Comparison of ENCODE assay signal across 11 mouse cellular contexts in the genomic region with DNA sequence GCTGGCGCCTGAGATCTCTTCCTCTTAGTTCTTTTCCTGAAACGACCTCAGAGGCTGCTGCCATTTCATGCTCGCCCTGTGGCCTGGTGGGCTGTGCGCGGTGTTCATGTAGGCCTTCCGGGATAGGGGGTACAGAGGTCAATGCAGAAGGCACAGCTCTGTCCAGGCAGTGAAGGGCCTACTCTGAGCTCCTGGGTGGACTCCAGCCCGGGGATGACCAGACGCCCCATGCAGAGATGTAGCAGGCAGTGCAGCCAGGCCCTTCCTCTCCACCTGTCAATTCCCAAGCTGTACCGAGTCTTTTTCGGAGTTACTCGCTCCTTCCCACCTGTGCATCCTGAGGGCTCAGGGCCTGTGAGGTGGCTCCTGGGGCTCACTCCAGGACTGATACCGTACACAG. TPM values are rescaled to one million over a fixed set of nuclear protein-coding genes. Genes with fewer than 3 reads are reported as not detected.
DNase-seq lines count a peak whose midpoint lies in the region; ATAC-seq and TF ChIP-seq lines count a peak whose summit lies in the region.
"Had no signal": no experiment of that assay in that cellular context is flagged by ENCODE, and none has a peak within 500 bp of the region (broad histone marks: within the 10 kb centered on the region; RNA-seq: fewer than 3 reads in every experiment).

No protein-coding gene starts in this region.

- no peaks in the 10 kb centered on the region for H3K27me3 ChIP-seq in forebrain, embryonic 10.5 days (ENCODE audit: poor library complexity, severe bottlenecking)
- no peaks in the 10 kb centered on the region for H3K27me3 ChIP-seq in forebrain, embryonic 15.5 days
- H3K27me3 ChIP-seq in intestine, embryonic 15.5 days (replicated peaks) = no peaks in the 10 kb centered on the region
- H3K27me3 ChIP-seq: heart, embryonic 12.5 days; midbrain, embryonic 15.5 days had no signal

- no peak for DNase-seq in forebrain, embryonic 10.5 days (ENCODE audit: extremely low spot score, low spot score)
- DNase-seq in left cerebral cortex, adult 2 months (ENCODE audit: extremely low spot score in 1 of 2, low spot score in 2 of 2) = no peak
- DNase-seq in left cerebral cortex, postnatal 14 days (ENCODE audit: low spot score in 2 of 2) = no peak
- peak; percentile 49 for DNase-seq in cerebellum, adult 11-12 months
- no peak for DNase-seq in urinary bladder, adult 2 months (ENCODE audit: low spot score)
- no peak for DNase-seq in right cerebral cortex, postnatal 4 days

- H3K4me2 ChIP-seq in forebrain, embryonic 15.5 days (replicated peaks) = no peak overlapping the region
- no peak overlapping the region for H3K4me2 ChIP-seq in intestine, embryonic 15.5 days (replicated peaks)
- H3K4me2 ChIP-seq: heart, embryonic 12.5 days; midbrain, embryonic 15.5 days had no signal

- peak overlapping the region; percentile 69; the same call in 1 of the 2 replicates for H3K27ac ChIP-seq in forebrain, embryonic 10.5 days
- H3K27ac ChIP-seq in forebrain, embryonic 15.5 days (replicated peaks) = no peak overlapping the region
- H3K27ac ChIP-seq in left cerebral cortex, adult 2 months = peak overlapping the region; percentile 30; the same call in 1 of the 2 replicates
- peak overlapping the region; percentile 62; the same call in 1 of the 2 replicates for H3K27ac ChIP-seq in intestine, embryonic 15.5 days
- H3K27ac ChIP-seq: midbrain, embryonic 15.5 days had no signal

- no peaks in the 10 kb centered on the region for H3K9me3 ChIP-seq in forebrain, embryonic 10.5 days
- no peaks in the 10 kb centered on the region for H3K9me3 ChIP-seq in forebrain, embryonic 15.5 days
- no peaks in the 10 kb centered on the region for H3K9me3 ChIP-seq in intestine, embryonic 15.5 days
- H3K9me3 ChIP-seq: heart, embryonic 12.5 days; midbrain, embryonic 15.5 days had no signal

- ATAC-seq in forebrain, embryonic 15.5 days (replicated peaks) = no peak
- no peak for ATAC-seq in intestine, embryonic 15.5 days
- ATAC-seq: midbrain, embryonic 15.5 days had no signal

- WGBS in forebrain, embryonic 10.5 days = 89% methylated on average over 12 of the region's 12 CpGs
- 90% methylated on average over 12 of the region's 12 CpGs for WGBS in forebrain, embryonic 15.5 days
- 89% methylated on average over 12 of the region's 12 CpGs for WGBS in intestine, embryonic 15.5 days

- peaks cover 45% of the 10 kb centered on the region for H3K36me3 ChIP-seq in forebrain, embryonic 10.5 days (replicated peaks)
- peaks cover 35% of the 10 kb centered on the region for H3K36me3 ChIP-seq in forebrain, embryonic 15.5 days
- peaks cover 38% of the 10 kb centered on the region for H3K36me3 ChIP-seq in intestine, embryonic 15.5 days

- no peak overlapping the region for H3K4me3 ChIP-seq in forebrain, embryonic 10.5 days
- H3K4me3 ChIP-seq in forebrain, embryonic 15.5 days = no peak overlapping the region
- H3K4me3 ChIP-seq in left cerebral cortex, adult 2 months = no peak overlapping the region
- no peak overlapping the region for H3K4me3 ChIP-seq in intestine, embryonic 15.5 days (replicated peaks)
- H3K4me3 ChIP-seq: heart, embryonic 12.5 days; midbrain, embryonic 15.5 days had no signal

- intact Hi-C loops in left cerebral cortex, adult 2 months (cut with DNase I) = no loop called here
- intact Hi-C loops in left cerebral cortex, postnatal 14 days (cut with DNase I) = no loop called here

- TF ChIP-seq CTCF in left cerebral cortex, adult 2 months (IDR thresholded peaks at IDR 0.05) = no peak

- peaks cover 16% of the 10 kb centered on the region for H3K4me1 ChIP-seq in forebrain, embryonic 10.5 days
- 0 out of 2 replicates have a peak, but pooled peaks cover 5% of the 10 kb centered on the region for H3K4me1 ChIP-seq in forebrain, embryonic 15.5 days
- peaks cover 26% of the 10 kb centered on the region for H3K4me1 ChIP-seq in intestine, embryonic 15.5 days (replicated peaks)
- H3K4me1 ChIP-seq: midbrain, embryonic 15.5 days had no signal

- H3K9ac ChIP-seq in forebrain, embryonic 15.5 days (replicated peaks) = no peak overlapping the region
- H3K9ac ChIP-seq in intestine, embryonic 15.5 days = no peak overlapping the region
- H3K9ac ChIP-seq: heart, embryonic 12.5 days; midbrain, embryonic 15.5 days had no signal

RNA-seq across cellular contexts. Expression of a gene that starts 43.9 kb away (rescaled TPM):
- 24.4 TPM in 2 replicates for polyA plus RNA-seq in forebrain, embryonic 10.5 days (2016; fragmentation: Nextera tagmentation; extraction: Ambion mirVana)
- 38.7 and 39.6 TPM in 2 replicates for polyA plus RNA-seq in forebrain, embryonic 15.5 days (2015; fragmentation: Nextera tagmentation; extraction: Ambion mirVana)
- total RNA-seq in left cerebral cortex, adult 2 months (2021) = 10 to 100 TPM; 19.5 to 21.5 TPM
- total RNA-seq in left cerebral cortex, postnatal 14 days (2021) = 10 to 100 TPM; 19.9 to 21.3 TPM
- polyA plus RNA-seq in intestine, embryonic 15.5 days (2015; fragmentation: Nextera tagmentation; extraction: Ambion mirVana) = 60.5 and 62.9 TPM in 2 replicates
- 68.2 and 69.5 TPM in 2 replicates for polyA plus RNA-seq in urinary bladder, adult 2 months (2012; rRNA removed)

RNA-seq across cellular contexts. Expression of a gene that starts 54.6 kb away (rescaled TPM):
- 0.53 and 0.59 TPM in 2 replicates for polyA plus RNA-seq in forebrain, embryonic 10.5 days (2016; fragmentation: Nextera tagmentation; extraction: Ambion mirVana)
- polyA plus RNA-seq in forebrain, embryonic 15.5 days (2015; fragmentation: Nextera tagmentation; extraction: Ambion mirVana) = 1.5 and 1.7 TPM in 2 replicates
- total RNA-seq in left cerebral cortex, adult 2 months (2021) = 1 to 10 TPM; 1.9 to 4.5 TPM
- 1 to 10 TPM; 2.4 to 3.5 TPM for total RNA-seq in left cerebral cortex, postnatal 14 days (2021)
- polyA plus RNA-seq in intestine, embryonic 15.5 days (2015; fragmentation: Nextera tagmentation; extraction: Ambion mirVana) = 3.3 and 4.2 TPM in 2 replicates
- polyA plus RNA-seq in urinary bladder, adult 2 months (2012; rRNA removed) = 98.2 and 126 TPM in 2 replicates
- total RNA-seq: neutrophil, adult 5-6 weeks had no signal

Comparison
In these comparisons a context has a peak if more than half of its experiments do, and no peak if none do; other contexts are left out.
1. RNA of a gene that starts 54.6 kb away (polyA plus RNA-seq): 98.2 to 126 TPM in urinary bladder, adult 2 months; 3.3 to 4.2 TPM in intestine, embryonic 15.5 days, 1.5 to 1.7 TPM in forebrain, embryonic 15.5 days and 0.53 to 0.59 TPM in forebrain, embryonic 10.5 days; every median in the first group is over 10 times any median in the second.